Mouse (Mus musculus) brain, embryonic 18.5 days (tissue): ENCODE results near the gene Abhd14a.
"Not testable (repeated sequence)": the region's sequence is repeated elsewhere in the genome, so short reads cannot be mapped to it uniquely, and the experiment has no call there.

Source experiments
- DNase-seq: peaks from one replicate; pipeline ENCODE4 v3.0.0-alpha.2; 2012; ENCODE audit warnings: low read depth, low spot score

Gene Abhd14a

DNA sequence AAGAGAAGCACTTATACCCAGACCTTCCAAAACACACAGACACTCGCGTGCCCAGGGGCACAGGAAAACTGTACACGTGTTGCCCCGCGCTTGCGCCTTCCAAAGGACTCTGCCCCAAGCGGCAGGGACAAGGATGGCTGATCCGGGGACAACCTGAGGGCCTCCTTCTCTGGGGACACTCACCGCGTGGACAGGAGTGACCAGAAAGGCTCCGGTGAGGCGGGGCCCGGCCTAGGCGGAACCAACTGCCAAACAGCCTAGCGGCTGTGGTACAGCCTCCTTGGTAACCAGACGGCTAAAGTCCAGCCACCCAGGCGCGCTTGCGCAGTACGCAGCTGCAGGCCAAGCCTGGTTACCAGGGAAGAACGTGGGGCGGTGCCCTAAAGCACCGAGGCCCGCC, at the start of gene Abhd14a, which contains the start of gene Abhd14b:
TSS of gene Abhd14a (minus strand) at position 331 of the 400 bp plus-strand sequence.
TSS of gene Abhd14b (plus strand) at position 112 of the 400 bp plus-strand sequence.
- DNase-seq: no peak

DNA sequence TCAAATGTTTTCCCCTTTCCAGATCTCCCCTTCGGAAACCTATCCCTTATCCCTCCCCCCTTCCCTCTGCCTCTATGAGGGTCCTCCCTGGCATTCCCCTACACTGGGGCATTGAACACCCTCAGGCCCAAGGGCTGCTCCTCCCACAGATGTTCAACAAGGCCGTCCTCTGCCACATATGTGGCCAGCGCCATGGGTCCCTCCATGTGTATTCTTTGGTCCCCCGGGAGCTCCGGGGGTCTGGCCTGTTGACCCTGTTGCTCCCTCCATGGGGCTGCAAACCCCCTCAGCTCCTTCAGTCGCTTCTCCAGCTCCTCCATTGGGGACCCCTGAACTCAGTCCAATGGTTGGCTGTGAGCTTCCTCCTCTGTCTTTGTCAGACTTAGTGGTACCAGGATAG, 40.1 kb upstream of the Abhd14a start:
- not testable (repeated sequence) for DNase-seq

DNA sequence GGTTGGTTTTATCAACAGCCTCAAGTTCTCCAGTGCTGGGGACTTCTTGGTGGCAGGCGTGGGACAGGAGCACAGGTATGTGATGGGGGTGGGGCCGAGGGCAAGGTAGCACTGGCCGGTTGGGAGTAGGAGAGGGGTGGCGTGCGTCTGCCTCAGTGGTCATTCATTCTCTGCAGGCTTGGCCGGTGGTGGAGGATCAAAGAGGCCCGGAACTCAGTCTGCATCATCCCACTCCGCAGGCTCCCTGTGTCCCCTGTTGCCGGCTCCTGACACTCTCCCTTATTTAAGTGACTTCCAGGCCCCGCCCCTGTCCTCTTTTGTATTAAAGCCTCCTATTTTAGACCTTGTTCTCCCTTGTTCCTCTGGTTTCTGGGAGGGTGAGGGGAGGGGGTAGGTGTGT, 37.6 kb upstream of the Abhd14a start:
- no peak for DNase-seq

DNA sequence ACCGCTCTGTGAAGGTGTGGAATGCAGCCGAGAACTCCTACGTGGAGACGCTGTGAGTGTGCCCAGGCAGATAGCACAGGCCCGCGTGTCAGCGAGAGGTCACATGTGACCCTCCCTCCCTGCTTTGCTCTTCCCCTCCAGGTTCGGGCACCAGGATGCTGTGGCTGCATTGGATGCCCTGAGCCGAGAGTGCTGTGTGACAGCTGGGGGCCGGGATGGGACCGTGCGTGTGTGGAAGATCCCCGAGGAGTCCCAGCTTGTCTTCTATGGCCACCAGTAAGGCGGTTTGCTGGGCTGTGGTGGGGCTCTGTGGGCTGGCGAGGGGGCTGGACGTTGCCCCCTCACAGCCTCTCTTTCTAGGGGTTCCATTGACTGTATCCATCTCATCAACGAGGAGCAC, 36.1 kb upstream of the Abhd14a start:
- DNase-seq: no peak

DNA sequence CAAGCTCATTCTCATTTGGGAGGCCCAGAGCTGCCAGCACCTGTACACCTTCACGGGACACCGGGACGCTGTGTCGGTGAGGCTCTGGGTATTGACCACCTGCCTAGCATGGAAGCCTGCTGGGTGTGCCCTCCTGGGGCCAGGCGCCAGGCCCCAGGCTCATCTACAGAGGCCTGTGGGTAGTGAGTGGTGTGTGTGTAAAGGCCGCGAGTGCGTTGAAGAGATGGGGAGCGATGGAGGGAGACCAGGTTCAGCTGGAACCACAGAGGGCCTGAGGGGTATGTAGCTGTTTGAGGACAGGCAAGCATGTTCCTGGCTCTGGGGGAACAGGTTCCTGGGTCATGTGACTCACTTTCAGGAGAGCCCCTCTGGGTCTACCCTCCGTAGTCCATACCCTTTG, 35.7 kb upstream of the Abhd14a start:
- DNase-seq: no peak

DNA sequence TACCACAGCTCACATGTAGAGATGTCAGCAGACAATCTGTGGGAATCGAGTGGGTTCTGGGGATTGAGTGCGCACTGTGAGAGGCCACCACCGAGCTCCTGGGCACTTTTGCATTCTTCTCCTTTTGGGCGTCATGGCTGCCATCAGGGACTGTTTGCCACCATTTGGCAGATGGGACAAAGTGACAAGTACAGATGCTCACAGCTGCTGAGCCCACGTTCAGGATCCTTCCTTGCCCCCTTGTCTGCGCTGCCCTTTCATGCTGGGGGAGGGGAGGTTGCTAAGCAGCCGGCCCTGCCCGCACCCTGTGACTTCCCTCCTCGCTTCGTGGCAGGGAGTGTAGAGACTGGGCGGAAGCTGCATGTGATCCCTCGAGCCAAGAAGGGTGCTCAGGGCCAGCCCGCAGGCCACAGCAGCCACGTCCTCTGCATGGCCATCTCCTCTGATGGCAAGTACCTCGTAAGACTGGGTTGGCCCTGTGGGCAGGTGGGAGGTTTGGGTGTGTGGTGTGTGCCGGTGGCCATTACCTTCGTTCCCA, 35.2 kb upstream of the Abhd14a start:
- DNase-seq: no peak

DNA sequence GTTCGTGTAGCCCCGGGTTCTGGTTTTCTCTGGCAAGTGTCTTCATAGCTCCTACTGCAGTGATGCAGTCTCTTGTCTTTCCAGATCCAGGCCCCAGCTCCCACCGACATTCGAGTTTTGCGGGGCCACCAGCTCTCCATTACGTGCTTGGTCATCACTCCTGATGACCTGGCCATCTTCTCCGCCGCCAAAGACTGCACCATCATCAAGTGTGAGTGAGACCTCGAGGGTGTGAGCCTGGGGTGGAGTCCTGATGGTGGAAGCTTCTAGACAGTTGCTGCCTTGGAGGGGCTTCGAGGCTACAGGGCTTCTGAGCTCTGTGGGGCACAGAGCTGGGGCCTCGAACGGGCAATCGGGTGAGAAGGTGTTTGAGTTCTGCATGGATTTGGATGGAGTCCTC, 34.2 kb upstream of the Abhd14a start:
- DNase-seq: no peak

DNA sequence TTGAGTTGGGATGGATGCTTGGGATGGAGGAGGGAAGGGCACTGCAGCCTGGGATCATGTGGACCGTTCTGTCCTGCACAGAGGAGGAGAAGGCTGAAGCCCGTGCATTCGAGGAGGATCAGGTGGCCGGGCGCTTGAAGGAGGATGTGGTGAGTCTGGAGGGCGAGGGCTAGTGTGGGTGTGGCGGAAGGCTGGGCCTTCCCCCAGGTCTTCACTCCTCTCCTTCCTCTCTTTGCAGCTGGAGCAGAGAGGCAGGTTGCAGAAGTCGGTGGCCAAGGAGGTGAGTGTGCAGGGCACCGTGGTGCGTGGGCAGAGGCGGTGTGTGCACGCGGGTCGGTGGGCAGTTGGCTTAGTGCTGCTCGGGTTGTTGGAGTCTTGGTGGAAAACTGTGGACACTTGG, 33.6 kb upstream of the Abhd14a start:
- no peak for DNase-seq

DNA sequence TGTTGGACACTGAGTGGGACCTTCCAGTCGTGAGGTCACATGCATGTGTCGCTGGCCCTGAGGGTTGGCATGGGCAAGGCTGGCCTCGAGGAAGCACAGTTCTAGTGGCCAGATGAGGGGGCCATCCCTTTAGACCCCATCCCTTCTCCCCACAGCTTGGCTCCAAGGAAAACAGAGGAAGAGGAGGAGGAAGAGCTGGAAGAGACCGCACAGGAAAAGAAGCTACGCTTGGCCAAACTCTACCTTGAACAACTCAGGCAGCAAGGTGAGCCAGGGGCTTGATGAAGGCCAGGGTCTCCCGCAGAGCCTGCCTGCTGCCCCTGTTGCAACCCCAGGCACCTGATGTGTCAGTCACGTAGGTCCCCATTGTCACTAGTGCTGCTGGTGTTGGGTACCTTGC, 33.1 kb upstream of the Abhd14a start:
- no peak for DNase-seq

DNA sequence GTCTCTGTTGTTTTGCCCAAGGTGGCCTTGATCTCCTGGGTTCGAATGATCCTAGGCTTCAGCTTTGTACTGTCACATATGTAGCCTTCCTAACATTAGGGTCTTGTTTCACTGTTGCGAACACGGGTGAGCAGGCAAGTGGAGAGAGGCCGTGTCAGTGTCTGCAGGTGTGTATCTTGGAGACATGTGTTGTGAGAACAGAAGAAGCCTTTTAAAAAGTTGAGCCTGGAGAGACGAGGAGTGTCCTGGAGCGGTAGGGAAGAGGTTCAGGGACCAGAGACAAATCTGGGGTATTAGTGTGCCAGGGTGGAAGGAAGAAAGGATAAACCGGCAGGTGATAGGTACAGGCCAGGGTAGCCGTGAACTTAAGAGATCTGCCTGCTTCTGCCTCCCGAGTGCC, 30.6 kb upstream of the Abhd14a start:
- no peak for DNase-seq

DNA sequence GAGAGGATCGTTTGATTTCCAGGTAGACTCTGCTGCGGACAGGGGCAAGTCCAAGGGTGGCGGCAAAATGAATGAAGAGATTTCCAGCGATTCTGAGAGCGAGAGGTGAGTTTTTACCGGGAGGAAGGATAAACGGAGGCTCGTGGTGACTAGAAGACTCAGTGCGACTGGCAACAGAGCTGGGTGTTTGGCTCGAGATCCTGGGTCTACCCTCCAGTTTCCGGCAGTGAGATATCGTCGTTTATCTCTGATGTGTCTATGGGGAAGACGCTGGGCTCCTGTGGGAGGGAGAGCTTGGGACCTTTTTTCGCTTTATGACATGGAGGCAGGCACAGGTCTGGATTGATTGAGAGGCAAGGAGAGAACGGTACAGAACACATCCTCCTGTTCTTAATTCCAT, 30.2 kb upstream of the Abhd14a start:
- no peak for DNase-seq

DNA sequence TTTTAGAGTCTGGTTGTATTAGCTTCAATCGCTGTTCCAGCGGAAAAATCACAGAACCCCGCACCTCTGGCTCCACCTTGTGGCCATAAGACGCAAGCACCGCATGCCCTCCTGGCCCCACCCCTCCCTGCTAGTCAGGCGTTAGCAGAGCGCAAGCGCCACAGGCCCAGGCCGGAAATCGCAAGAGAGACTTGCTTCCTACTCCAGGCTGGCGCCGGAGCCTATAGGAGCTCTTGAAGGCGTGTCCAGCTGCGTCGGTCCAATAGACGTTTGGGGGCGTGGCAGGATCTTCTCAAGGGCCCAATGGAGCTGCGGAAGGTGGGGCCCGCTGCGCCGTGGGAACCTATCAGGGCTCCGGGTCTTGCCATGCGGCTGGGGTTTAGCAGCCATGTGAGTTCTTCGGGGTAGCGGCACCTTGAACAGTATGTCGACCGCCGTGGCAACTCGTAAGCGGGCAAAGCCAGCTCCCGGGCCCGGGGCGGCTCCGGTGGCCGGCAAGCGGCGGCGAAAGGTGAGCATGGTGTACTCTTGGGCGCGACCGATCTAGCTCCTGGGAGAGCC, 29.5 kb upstream of the Abhd14a start, which contains the start of gene Parp3:
TSS of gene Parp3 (minus strand) at position 26 of the 561 bp plus-strand sequence.
- DNase-seq: peak; percentile 100

DNA sequence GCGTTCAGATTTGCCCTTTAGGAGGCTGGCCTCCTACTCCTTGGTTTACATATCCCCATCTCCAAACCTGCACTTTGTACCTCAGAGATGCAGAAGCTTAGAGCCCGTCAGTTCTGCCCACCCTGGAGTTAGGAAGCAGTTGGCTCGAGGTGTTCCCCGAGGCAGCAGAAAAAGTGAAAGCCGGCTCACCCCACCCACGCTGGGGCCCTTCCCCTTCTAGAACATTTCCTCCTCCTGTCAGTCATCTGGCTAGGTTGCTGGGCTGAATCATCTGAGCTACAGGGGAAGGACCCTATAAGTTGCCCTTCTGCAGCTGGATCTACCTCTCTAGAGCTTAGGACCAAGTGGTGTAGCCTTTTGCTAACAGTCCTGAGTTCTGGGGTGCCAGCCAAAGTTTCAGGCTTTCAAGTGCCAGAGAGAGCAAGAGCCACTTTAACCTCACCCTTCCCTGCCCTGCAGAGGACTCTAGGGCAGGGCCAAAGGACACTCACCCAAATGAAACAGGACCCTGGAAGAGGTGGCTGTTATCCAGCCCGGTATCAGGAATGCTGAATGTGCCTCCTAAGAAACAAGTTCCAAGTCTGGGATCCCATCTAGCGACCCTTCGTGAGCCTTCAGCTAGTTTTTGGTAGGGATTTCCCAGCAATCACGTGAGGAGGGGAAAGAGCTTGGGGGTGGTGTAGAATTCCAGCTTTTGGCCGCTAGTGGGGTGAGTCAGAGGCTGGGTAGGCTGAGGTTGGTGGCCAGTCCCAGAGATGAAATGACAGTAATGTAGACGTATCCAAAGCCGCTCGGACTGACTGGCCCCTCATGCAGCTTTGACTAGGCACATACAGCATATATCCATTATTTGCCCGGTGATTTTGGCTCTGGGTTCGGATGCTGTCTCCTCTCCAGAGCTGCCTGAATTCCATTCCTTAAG, 28.8 kb upstream of the Abhd14a start:
- DNase-seq: no peak

DNA sequence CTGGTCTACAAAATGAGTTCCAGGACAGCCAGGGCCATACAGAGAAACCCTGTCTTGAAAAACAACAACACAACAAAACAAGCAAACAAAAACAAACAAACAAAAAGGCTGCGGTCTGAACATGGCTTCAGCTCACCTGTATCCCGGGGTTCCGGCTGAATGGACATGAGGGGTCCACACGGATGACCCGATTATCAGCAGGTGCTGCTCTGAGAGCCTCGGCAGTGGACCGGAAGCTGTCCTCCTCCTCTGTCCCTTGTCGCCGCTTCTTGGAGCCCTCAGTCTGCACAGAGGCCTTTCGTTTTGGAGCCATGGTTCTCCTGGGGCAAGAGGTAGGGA, 28.2 kb upstream of the Abhd14a start, which contains the start of gene Rrp9:
TSS of gene Rrp9 (plus strand) at position 301 of the 339 bp plus-strand sequence.
- no peak for DNase-seq

- DNase-seq: no peak
Observed at GRCm38 (mm10) chr9:106475046-106475445, 27.6 kb upstream of the Abhd14a start.

DNA sequence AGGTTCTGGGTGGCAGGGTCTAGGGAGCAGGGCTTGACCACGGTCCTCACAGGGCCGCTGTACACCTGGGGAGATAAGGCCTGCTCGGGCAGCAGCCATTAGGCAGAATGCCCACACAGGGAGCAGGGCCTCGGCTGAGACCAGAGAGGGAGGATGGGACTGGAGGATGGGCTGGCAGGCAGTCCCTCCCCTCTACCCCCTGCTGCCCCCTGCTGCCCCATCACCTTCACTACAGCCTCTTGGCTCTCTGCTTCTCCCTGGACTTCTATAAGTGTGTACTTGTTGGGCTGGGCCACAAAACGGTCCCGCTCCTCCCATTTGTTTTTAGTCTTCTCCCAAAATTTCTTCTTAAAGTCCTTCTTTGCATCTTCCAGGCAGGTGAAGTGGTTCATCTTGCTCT, 27.0 kb upstream of the Abhd14a start:
- no peak for DNase-seq

- no peak for DNase-seq
Observed at GRCm38 (mm10) chr9:106473753-106474105, 26.3 kb upstream of the Abhd14a start.

DNA sequence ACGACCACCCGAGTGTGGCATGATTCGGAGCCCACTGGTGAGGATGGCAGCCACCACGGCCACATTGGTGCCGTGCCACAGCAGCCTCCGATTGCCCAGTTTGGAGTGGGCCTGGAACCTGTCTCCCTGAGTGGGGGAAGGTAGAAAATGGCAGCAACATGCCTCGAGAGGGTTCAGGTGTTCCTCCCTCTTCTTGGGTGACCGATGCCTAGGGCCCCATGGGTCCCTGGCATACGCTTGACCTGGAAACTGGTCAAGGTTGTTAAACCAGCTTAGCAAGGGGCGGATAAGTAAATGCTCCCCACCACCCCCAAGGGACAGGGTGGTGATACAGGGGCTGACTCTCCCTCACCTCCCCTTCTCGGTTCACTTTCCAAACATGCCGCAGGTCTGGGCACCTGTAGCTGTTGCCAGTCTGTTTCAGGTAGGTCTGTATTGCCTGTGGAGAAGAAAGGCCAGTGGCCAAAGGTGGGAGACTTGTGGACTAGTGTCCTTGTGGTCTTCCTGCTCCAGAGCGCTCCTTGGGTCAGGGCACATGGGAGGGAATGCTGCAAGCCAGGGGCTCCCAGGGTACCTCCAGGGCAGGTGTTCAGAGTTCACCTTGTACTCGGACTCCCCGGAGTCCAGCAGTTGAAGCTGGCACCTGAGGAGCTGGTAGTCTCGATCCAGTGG, 25.7 kb upstream of the Abhd14a start:
- no peak for DNase-seq

DNA sequence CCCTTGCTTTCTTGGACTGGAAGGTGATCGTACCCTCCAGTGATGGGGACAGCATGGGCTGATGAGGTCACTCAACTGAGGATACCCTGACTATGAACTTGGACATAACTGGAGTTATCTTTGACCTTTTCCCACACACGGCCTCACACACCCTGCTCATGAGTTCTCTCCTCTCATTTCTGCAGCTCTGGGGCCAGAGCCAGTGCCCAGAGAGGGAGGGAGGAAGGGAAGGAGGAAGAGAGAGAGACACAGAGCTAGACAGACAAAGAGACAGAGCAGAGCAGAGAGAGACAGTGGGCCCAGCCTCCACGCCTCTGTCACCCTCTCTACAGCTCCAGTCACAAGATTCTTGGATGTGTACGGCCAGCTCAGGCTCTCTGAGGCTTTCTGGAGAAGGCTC, 24.8 kb upstream of the Abhd14a start:
- DNase-seq: no peak

- no peak for DNase-seq
Observed at GRCm38 (mm10) chr9:106471892-106472291, 24.4 kb upstream of the Abhd14a start.

GRCm38 (mm10) chr9:106470991-106471750, 23.7 kb upstream of the Abhd14a start:
- no peak for DNase-seq

- DNase-seq: no peak
Observed at GRCm38 (mm10) chr9:106469776-106470175, 22.3 kb upstream of the Abhd14a start.
